Mouse (Mus musculus) olfactory bulb, adult 2 months (tissue): Measurements from ENCODE around the gene Gda.

ENCODE experiments used
- CTCF ChIP-seq: fragments of 200-500 bp; IDR thresholded peaks from 2 replicates; pipeline ENCODE4 v1.5.1; 2012; ENCODE audit warnings: low read depth, mild to moderate bottlenecking, low read length, moderate library complexity; ENCODE audit not compliant: insufficient read depth
- POLR2A ChIP-seq: fragments of 200-500 bp; IDR thresholded peaks from 2 replicates; pipeline ENCODE4 v1.6.1; 2012; ENCODE audit warnings: mild to moderate bottlenecking, low read depth, low read length, moderate library complexity; ENCODE audit not compliant: insufficient read depth

DNA sequence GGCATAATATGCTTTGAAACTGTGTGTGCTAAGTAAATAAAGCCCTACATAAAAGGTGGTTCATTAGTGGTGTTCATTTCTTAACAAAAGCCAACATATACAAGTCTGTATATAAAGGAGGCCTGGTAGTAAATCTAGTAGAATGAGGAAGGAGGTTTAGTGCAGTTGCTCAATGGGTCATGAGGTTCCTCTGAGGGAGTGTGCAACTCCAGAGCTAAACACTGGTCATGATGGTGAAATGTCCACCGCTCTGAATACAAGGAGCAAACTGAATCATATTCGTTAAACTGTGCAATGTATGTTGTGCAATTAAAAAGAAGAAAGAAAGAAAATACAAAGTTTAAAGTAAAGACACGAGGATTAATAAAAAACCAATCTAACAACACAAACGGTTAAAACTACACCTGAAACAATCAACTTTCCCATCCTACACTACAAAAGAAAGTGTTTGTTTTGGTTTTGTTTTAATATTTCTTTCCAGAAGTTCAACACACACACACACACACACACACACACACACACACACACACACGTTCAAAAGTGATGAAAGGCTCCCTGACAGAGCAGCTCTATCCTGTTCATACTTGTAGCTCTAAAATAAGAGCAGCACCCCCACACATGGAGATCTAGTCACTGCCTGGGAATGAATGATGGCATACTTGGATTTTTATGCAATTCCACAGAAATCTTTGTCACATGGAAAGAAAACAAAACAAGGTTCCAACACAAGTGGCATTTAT is 11.9 kb downstream of the Gda start:
- no peak for TF ChIP-seq CTCF
- TF ChIP-seq POLR2A, result no peak
